Mouse (Mus musculus): ENCODE measurements around the gene Nes.

DNA sequence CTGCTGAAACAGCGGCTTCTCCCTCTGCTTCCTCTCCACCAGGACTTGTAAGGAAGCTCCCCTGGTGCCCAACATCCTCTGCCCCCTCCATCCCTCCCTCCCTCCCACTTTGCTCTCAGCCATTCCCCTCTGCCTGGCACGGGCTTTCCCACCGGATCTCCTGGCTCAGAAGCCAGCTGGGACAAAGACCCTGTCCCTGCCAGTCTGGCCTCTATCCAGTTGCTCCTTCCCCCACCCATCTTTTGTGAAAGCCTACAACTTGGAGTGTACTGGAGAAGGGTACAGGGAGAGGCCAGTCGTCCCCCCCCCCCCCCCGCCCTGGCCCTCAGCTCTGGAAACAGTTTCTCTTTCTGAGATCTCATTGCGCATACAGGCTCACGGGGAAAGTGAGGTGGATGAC is 27.9 kb downstream of the Nes start:
- no peak for TF ChIP-seq ZNF384 (IDR thresholded peaks at IDR 0.05; ENCODE audit: low read depth, low read length)
- TF ChIP-seq ZC3H11A (IDR thresholded peaks at IDR 0.05; ENCODE audit: borderline replicate concordance, low read depth, low read length): no peak

Measured in ES-E14 (cell line).